Mouse (Mus musculus): ENCODE data around the gene Sap30bp.
A peak's percentile ranks its signal among the peaks of the same experiment; 100 is the strongest.

The Sap30bp gene

DNA sequence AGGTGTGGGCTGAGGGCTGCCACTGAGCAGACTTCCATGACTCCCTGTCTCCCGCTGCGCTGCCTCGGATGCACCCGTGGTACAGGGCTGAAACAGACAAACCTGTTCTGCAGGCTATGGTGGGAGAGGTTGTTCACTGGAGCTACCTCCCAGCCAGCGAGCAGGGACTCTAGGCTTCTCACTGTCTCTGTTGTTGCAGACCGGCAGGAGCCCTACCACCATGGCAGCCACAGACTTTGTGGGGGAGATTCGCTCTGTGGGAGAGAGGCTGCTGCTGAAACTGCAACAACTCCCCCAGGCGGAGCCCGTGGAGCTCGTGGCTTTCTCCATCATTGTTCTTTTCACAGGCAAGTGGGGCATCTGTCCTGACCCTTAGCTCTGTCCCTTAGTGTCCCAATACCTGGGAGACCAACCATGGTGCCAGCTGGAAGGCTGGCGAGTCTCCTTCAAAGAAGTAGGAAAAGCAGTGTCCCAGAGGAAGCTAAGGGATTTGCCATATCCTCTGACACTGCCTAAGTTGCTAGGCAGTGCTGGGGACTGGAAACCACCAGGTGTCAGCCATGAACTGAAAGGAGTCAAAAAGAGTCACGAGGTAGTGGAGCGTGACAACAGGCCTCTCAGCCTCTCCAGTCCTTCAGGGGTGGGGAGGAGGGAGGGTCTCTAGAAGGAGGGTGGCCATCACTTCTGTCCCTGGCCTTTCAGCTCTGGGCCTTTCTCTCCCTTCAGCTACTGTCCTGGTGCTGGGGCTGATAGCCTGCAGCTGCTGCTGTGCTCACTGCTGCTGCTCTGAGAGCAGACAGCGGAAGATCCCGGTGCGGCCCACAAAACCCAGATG is 27.9 kb upstream of the Sap30bp start:
- peak; percentile 55 to 63 for DNase-seq (ENCODE audit: low spot score in 2 of 2)

DNA sequence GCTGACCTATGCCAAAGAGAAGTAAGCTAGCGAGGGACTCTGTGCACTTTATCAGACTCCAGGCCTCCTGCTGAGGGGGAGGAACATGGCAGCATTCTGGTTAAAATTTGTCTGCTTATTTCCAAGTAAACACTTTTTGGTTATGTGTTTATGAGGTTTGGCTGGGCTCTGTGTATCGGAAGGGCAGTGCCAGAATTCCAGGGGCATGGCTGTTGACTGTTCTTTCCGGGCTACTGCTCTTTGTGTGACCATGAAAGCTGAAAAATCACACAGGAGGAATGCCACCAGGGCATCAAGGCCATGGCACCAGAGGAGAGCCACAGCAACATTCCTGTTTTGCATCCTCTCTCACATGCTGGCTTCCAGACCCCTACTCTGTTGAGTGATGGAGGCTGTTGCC is 27.0 kb upstream of the Sap30bp start:
- no peak for DNase-seq (ENCODE audit: low spot score in 2 of 2)

DNA sequence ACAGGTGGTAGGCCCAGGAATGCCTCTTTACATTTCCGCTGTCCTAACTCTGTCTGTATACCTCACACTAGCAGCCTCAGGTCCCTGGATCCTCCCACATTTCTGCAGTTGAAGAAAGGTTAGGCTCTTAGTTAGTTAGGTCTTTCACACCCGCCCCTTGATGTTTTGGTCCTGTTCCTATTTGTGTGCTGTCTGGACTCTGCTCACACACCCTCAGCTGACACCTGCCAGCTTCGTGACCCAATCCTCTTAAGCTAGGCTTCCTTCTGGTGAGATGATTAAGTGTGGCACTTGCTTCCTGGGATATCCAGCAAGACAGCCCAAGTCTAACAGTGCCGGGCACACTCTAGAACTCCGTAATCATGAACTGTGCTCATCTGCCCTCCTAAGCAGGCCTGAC is 26.6 kb upstream of the Sap30bp start:
- DNase-seq (ENCODE audit: low spot score in 2 of 2): no peak

DNA sequence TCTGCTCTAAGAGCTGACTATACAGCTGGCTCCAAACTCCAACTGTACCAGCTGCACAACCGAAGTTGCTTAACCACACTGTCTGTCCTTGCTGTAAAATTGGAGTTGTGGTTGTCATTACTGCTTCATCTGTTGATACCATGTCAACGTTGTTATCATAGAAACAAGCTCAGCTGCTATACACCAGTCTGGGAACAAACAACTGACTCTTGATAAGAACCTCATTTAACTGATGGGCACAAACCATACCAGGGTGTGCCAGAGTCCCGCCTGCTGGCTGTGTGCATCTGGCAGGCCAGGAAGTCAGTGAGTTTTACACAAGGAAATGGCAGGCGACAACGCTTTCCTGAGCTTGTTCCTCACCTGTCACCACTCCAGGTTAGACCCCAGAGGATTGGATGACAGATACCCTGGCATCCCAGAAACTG is 21.9 kb upstream of the Sap30bp start:
- DNase-seq (ENCODE audit: low spot score in 2 of 2): peak; percentile 41 to 51

DNA sequence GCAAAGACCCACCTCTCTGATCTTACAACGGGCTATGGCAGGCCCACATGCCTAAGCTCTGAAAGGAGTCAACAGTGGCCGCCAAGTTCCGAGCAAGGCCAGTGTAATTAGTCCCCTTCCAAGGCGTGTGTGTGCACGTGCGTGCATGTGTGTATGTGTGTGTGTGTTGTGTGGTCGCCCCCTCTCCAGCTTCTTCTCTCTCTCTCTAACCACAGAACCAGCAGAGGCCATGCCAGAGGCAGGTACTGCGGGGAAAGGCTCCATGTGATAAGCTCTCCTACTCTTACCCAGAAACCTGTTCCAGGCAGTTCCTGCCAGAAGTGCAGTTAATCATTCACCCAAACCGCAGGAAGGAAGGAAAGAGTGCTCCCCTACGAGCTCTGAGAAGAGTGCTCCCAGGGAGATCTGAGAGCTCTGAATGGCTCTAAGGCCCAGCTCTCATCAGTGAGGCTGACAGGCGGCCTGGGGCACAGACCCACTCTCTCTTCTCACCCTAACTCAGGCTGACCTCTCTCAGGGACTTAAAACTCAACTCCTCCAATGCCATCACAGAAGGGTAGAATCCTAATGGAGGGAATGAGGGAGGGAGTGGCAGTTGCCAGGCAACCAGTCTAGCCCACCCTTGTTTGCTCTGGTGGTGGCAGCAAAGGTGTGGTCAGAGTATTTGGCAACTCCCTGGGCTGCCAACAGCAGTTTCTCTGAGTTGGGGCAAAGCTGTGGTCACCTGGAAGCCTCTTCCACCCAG is 21.3 kb upstream of the Sap30bp start, which contains the start of gene Smim6:
Gene Smim6, plus strand, starts transcription at position 386 of the 745 bp plus-strand sequence.
- peak; percentile 36 to 49 for DNase-seq (ENCODE audit: low spot score in 2 of 2)

DNA sequence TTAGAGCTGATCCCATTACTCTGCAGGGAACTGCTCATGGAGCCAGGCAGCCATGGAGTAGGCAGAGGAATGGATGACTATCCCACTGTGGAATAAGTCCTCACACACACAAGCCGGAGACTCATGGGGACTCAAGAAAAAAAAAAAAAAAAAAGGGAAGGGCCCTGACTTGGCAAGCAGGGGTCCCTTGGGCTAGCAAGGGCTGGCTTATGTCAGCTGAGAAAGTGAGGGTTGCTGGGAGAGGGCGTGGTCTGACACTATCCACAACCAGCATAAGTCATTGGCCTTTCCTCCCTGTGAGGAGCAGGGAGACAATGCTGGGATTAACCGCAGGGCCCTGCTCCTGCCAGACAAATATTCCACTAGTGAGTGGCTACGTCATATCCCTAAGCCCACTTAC is 16.5 kb upstream of the Sap30bp start:
- no peak for DNase-seq (ENCODE audit: low spot score in 2 of 2)

DNA sequence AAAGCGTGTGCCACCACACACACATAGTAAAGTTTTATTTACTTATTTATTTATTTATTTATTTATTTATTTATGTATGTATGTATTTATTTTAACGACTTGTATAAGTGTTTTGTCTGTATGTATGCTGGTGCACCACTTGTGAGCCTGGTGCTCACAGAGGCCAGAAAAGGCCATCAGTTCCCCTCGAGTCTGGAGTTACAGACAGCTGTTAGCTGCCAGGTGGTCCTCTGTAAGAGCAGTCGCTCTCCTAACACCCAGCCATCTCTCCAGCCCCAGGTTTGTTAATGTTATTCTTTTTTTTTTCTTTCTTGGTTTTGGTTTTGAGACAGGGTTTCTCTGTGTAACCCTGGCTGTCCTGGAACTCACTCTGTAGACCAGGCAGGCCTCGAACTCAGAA is 14.4 kb upstream of the Sap30bp start:
- DNase-seq (ENCODE audit: low spot score in 2 of 2): no peak

DNA sequence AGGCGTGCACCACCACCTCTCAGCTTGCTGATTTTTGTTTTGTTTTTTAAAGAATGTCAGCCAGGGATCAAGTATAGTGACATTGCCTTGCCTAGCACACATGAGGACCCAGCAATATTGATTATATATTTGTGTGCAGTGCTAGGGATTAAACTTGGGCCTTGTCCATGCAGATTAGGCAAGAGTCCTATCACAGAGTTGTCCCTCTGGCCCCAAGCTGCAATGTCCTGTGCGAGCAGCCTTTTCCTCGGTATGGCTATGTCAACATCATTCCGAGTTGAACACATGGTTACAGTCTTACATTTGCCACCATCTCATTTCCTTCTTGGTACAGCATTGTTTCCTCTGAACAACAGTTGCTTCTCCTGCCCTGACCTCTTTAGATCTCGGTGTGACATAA is 14.0 kb upstream of the Sap30bp start:
- DNase-seq (ENCODE audit: low spot score in 2 of 2): no peak

DNA sequence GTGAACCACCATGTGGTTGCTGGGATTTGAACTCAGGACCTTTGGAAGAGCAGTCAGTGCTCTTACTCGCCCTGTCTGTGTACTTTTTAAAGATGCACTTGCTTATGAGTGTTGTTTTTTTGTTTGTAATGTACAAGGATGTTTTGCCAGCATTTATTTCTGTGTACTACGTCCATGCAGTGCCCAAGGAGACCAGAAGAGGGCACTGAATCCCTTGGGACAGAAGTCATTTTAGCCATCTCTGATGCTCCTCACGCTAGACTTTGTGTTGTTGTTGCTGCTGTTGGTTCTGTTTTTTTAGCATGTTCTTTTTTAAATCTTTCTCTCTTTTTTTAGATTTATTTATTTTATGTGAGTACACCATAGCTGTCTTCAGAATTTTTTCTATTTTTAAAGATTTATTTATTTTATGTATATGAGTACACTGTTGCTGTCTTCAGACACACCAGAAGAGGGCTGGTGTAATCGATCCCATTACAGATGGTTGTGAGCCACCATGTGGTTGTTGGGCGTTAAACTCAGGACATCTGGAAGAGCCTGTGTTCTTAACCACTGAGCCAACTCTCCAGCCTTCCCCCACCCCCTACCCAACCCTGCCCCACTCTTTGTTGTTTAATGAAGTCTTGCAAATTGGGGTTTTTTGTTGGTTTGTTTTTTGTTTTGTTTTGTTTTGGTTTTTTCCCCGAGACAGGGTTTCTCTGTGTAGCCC is 12.8 kb upstream of the Sap30bp start:
- DNase-seq (ENCODE audit: low spot score in 2 of 2): no peak

DNA sequence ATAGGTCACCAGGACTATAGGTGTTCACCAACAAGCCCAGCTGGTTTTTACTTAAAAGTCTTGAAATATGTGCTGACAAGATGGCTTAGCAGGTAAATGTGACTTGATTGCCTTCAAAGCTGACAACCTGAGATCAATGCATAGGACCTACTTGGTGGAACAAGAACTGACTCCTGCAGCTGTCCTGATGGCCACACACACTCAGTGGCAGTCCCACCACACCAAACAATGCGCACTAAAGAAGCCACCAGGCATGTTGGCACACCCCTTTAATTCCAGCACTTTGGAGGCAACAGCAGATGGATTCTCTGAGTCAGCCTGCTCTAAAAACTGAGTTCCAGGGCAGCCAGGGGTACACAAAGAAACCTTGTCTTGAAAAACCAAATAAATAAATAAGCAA is 11.1 kb upstream of the Sap30bp start:
- DNase-seq (ENCODE audit: low spot score in 2 of 2): no peak

DNA sequence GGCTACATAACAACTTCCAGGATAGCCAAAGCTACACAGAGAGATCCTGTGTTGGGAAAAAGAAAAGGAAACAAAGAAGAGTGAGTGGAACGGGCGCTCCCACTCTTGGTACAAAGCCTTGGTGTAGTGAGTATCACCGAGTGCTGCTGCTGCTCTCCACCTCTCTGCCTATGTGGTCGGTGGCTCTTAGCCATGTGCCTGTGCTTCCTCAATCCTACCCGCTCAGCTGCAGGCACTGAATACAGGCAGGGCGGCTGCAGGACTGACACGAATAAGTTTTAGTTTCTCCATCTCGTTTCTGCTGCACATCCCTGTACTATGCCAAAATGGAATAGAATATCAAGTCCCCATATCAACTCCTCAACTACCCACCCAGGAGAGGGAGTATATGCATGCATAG is 4.1 kb upstream of the Sap30bp start:
- DNase-seq (ENCODE audit: low spot score in 2 of 2): no peak

DNA sequence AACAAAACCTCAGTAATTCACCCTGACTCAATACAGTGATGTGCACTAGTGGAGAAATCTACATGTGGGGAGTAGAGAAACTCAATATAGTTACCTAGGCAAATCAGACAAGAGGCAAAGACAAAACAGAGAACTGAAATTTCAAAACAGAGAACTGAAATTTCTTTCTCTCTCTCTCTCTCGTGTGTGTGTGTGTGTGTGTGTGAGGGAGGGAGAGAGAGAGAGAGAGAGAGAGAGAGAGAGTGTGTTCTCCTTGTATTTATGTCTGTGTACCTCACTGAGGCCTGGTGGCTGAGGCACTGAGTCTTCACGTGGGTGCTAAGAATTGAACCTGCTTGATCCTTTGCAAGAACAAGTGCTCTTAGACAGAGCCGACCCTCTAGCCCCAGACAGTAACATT is 3.3 kb upstream of the Sap30bp start:
- DNase-seq (ENCODE audit: low spot score in 2 of 2): no peak

DNA sequence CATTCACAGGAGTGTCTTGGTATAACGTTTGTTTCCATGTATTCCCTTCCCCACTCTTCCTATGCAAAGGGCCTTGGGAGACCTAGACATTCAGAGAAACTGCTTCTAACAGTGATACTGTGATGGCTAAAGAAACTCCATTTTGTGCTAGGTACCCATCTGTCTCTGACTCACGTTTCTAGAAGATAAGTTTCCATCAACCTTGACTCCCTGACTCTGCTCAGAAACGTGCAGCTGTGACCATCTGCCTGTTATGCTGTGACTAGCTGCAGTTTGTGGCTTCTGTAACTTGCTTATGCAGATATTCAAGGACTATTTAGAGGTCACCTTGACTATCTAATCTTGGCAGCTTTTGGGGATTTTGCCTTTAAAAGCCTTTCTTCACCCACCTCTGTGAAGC is 1.8 kb upstream of the Sap30bp start:
- no peak for DNase-seq (ENCODE audit: low spot score in 2 of 2)

DNA sequence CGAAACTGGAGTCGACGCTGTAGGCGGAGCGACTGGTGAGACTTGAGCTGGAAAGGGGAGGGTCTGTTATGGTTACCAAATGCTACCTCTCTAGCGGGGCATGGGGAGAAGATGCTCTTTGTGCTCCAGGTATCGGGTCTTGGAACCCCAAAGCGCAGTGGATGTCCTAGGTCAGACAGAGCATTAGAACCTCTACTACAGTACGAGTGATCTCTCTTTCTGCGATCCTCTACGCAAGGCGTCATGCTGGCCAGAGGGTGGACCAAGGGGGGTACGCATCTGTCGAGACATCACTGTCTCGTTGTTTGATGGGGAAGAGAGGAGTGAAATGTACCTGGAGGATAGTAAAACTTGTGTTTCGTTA is 647 bp downstream of the Sap30bp start:
- no peak for DNase-seq (ENCODE audit: low spot score in 2 of 2)

DNA sequence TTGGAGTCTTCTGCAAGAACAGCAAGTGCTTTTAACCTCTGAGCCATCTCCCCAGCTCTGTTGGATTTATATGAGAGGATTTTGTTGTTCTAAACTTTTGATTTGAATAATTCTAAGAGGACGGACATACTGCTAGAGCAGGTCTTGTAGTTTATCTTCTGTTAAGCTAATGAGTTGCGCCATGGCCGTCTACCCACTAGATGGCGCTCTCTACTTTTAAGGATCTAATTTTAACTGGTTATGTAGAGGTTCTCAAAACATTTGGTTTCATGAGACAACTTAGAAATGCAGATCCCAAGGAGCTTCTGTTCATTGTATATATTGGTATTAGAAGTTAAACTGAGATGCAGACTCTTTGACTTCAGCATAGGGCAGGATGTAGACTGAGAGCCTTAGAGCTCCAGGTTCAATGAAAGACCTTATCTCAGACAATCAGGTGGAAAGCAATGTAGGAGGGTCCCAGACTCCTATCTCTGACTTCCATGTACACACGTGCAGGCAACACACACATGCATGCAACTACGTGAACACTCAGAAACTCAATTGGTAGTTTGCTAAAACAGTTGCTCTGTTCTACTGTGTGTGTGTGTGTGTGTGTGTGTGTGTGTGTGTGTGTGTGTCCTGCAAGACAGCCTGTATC is 6.7 kb downstream of the Sap30bp start:
- peak; percentile 54 to 63 for DNase-seq (ENCODE audit: low spot score in 2 of 2)

DNA sequence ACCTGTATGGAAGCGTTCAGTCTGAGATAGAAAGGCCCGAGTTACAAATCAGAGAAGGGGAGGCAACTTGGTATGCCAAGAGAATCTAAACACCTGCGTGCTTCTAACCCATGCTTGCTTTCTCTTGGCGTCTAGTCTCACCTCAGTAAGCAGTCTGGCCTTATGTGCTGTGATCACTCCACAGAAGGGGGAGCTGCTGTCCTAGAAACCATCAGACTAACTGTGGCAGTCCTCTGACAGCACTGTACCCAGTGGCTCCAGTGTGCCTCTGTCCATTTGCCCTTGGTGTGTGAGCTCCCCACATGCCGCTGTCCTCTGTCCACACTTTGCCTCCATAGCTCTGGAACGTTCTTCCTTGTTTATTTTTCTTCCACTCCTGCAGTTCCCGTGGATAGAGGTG is 8.9 kb downstream of the Sap30bp start:
- no peak for DNase-seq (ENCODE audit: low spot score in 2 of 2)

DNA sequence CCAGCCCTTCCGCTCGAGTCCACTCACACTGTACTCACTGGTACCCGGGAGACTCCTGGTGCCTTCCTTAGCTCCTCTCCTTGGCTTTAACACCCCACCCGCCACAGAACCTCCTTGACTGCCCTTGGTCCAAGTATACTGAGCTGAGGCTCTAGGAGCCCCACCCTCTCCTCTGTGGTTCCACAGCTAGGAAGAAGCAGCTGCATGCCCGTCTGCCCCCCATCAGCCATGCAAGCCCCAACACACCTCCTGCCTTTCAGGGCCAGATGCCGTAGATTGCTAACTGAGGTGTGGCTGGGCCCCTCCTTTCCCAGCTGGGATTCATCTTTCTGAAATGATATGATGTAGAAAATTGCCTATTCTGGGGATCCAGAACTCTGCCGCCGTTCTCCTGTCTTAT is 12.2 kb downstream of the Sap30bp start:
- peak in 1 of 2 experiments; percentile 26 for DNase-seq (ENCODE audit: low spot score in 2 of 2)

DNA sequence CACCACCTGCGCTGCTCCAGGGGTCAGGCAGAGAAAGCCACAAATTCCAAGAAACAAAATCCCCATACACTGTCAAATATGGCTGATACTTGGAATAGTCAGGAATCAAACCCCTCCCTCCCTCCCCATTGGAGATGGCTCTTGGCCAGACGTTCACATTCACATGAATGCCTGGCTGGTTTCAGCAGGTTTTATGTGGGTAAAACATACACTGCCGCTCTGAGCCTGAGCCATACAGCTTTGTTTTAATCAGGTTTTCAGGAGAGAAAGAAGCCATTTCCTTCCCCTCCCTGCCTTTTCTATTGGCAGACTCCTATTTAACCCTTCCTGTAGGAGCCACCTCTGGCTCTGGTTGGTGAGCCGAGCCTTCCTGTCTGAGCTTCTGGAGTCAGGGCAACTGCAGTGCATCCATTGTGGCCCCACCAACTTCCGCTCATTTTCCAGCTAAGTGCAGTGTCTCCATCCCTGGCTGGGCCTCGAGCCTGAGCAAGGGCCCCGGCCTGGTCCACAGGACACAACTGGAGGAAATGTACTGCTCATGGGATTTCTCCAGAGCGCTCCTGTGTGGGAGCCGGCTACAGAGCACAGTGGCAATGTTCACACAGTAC is 13.2 kb downstream of the Sap30bp start:
- no peak for DNase-seq (ENCODE audit: low spot score in 2 of 2)

DNA sequence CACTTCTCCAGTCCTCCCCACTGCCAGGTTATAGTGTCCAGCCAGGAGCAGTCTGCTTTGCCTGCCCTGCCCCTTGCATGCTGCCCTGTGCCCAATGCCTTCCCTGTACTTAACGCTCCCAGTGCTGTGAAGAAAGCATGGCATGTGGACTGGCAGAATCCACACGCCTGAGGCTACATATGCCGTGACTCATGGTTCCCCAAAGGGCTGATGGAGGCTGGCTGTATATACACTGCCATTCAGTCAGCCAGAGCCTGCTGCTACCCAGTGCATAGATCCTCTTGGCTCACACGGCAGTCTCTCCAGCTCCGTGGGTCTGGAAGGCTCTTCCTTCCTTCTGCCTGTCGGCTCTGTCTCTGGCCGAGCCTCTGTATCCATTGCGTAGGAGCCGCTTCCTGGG is 15.2 kb downstream of the Sap30bp start:
- no peak for DNase-seq (ENCODE audit: low spot score in 2 of 2)

DNA sequence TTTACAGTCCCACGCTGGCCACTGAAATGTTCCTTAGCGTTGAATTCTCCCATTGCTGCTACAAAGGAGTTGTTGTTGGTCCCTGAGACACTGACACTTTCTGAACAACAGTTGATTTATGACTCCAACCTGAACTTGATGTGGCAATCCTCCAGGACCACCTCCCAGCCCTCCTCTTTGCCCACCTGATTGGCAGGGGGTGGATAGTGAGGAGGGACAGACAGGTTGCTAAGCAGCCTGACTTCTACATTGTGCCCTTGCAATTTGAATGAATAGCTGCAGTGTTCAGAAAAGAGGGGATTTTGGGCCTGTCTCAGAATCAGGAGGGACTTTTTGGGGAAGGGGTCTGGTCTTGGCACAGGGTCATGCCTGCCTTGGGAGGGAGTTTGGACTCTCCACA is 17.6 kb downstream of the Sap30bp start:
- DNase-seq (ENCODE audit: low spot score in 2 of 2): no peak

DNA sequence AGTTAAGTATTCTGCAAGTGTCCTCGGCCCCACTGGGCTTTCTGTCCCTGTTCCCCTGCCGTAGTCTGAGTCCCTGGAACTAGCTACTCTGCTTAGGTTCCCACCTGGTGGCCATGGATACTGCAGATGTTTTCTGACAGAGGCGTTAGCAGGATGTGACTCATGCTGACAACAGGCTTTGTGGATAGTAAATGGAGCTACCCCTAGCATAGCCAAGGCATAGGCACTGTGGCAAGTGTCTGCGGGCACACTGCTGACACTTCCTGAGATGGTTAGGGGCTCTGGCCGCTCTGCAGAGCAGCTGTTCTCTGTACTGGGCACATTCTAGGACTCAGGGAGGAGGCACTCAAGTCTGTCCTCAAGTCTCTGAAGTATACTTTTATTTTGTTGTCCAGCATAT is 21.6 kb downstream of the Sap30bp start:
- DNase-seq (ENCODE audit: low spot score in 2 of 2): no peak

Measured in urinary bladder, postnatal 36 days (tissue).